Mouse (Mus musculus) E14TG2a.4 (cell line): ENCODE measurements around the gene Rph3al.

Experiments
- CTCF ChIP-seq: conservative IDR thresholded peaks from 2 replicates; pipeline ENCODE4 v1.5.1; 2014; ENCODE audit warnings: low read length
- POU5F1 ChIP-seq: IDR thresholded peaks from 2 replicates; pipeline ENCODE4 v1.6.1; 2014; ENCODE audit warnings: low read length, borderline replicate concordance

DNA sequence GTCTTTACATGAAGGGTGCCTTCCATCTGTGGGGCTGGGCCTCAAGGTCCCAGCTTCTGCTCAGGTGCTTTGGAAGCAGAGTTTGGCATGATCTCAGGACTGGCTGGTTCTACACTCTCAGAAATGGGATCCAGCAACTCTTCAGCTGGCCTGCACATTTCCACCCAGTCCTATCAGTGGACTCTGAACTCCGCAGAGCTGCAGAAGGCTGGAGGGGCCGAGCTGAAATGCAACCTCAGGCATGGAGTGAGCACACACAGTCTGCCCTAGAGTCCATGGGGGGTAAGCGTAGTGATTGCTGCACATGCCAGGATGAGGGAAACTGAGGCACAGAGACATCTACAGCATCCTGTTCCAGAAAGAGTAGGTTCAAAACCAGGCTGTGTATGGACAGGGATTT, 127.7 kb downstream of the Rph3al start:
- TF ChIP-seq CTCF (no peak), POU5F1 (no peak)
